Mouse (Mus musculus): ENCODE measurements around the gene Cemip2. TPM values are rescaled to one million over a fixed set of nuclear protein-coding genes. Genes with fewer than 3 reads are reported as not detected.

Cemip2 gene
- polyA plus RNA-seq, 1 experiment from 2014 or later: 14.1 TPM

DNA sequence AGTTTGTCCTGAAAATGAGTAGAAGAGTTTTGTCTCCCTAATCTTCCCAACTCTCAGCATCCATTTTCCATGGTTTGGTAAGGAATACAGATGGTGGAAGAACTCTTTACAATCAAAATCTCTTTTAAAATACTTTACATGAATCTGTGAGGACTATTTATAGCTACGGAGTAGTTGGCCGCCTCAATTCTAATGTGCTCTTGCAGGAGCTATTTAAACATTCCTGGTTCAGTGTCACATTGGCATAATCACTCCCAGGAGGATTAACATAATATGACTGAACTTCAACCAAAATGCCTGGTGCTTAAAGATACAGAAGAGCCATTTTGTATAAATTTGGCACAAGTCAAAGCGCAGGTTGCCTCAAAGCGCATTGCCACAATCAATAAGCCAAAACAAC lies 2.5 kb upstream of the Cemip2 start:
- 84% methylated on average over 4 of the region's 4 CpGs for WGBS
- Histone ChIP-seq H3K9me3 (replicated peaks; ENCODE audit: low read length) (no peaks in the 10 kb centered on the region), H3K9ac (ENCODE audit: low read depth, low read length) (no peak overlapping the region), H3K4me1 (replicated peaks; ENCODE audit: insufficient read depth, low read length) (peaks cover 22% of the 10 kb centered on the region), H3K27ac (no peak overlapping the region), H3K4me2 (ENCODE audit: low read length) (no peak overlapping the region), H3K27me3 (ENCODE audit: insufficient read depth, low read length) (no peaks in the 10 kb centered on the region), H3K36me3 (ENCODE audit: insufficient read depth, low read length) (no peaks in the 10 kb centered on the region), H3K4me3 (replicated peaks; ENCODE audit: low read depth, low read length) (no peak overlapping the region)
- DNase-seq (ENCODE audit: low spot score): no peak
- ATAC-seq (replicated peaks; ENCODE audit: low FRiP score, low read depth): no peak
- TF ChIP-seq CTCF (IDR thresholded peaks at IDR 0.05; ENCODE audit: low read depth): no peak

- H3K4me1 ChIP-seq (replicated peaks; ENCODE audit: insufficient read depth, low read length): peaks cover 29% of the 10 kb centered on the region
- no peak for TF ChIP-seq CTCF (IDR thresholded peaks at IDR 0.05; ENCODE audit: low read depth)
- no peaks in the 10 kb centered on the region for H3K27me3 ChIP-seq (ENCODE audit: insufficient read depth, low read length)
- no peaks in the 10 kb centered on the region for H3K9me3 ChIP-seq (replicated peaks; ENCODE audit: low read length)
- H3K4me2 ChIP-seq (ENCODE audit: low read length): no peak overlapping the region
- no peak overlapping the region for H3K27ac ChIP-seq
- ATAC-seq (replicated peaks; ENCODE audit: low FRiP score, low read depth) (no peak), DNase-seq (ENCODE audit: low spot score) (no peak)
- H3K9ac ChIP-seq (ENCODE audit: low read depth, low read length): no peak overlapping the region
- WGBS: 69% methylated on average over 3 of the region's 3 CpGs
- H3K36me3 ChIP-seq (ENCODE audit: insufficient read depth, low read length): no peaks in the 10 kb centered on the region
- H3K4me3 ChIP-seq (replicated peaks; ENCODE audit: low read depth, low read length): no peak overlapping the region
Measured at GRCm38 (mm10) chr19:21776671-21777070, 1.5 kb upstream of the Cemip2 start.

DNA sequence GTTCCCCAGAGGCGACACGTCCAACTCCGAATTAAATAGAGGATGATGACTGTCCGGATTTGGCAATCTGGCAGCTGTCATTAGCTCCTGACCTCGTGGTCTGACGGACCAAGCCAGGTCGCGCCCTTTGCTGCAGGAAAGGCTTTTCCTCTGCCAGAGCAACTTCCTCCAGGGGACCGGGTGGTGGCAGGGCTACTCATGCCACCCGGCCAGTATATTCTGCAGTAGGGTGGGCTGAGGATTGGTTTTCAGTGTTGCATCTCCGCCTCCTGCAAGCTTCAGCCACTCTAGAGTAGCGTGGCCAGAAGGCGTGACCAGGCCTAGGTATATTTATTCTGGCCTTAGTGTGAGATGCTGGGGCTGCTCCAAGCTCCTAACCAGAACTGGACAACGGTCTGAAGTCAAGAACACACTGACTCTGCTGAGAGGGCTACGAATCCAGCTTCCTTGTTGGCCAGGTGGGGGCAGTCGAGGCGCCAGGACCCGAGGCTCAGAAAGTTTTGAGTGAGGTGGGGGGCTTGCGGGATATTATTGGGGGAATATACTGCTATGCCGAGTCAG lies 891 bp upstream of the Cemip2 start:
- Histone ChIP-seq H3K4me2 (ENCODE audit: low read length) (peak overlapping the region; percentile 82), H3K27me3 (ENCODE audit: insufficient read depth, low read length) (no peaks in the 10 kb centered on the region), H3K9ac (ENCODE audit: low read depth, low read length) (no peak overlapping the region), H3K4me3 (replicated peaks; ENCODE audit: low read depth, low read length) (no peak overlapping the region), H3K36me3 (ENCODE audit: insufficient read depth, low read length) (no peaks in the 10 kb centered on the region), H3K27ac (no peak overlapping the region), H3K9me3 (replicated peaks; ENCODE audit: low read length) (no peaks in the 10 kb centered on the region), H3K4me1 (replicated peaks; ENCODE audit: insufficient read depth, low read length) (peaks cover 33% of the 10 kb centered on the region)
- peak; percentile 59 for TF ChIP-seq CTCF (IDR thresholded peaks at IDR 0.05; ENCODE audit: low read depth)
- WGBS: 20% methylated on average over 20 of the region's 20 CpGs
- DNase-seq (ENCODE audit: low spot score) (peak; percentile 53), ATAC-seq (replicated peaks; ENCODE audit: low FRiP score, low read depth) (peak; percentile 5; the same call in 1 of the 2 replicates)

GRCm38 (mm10) chr19:21779106-21779505 lies 964 bp downstream of the Cemip2 start:
- no peak for ATAC-seq (replicated peaks; ENCODE audit: low FRiP score, low read depth)

GRCm38 (mm10) chr19:21780663-21781062 lies 2.5 kb downstream of the Cemip2 start:
- peak overlapping the region; percentile 82 for H3K4me2 ChIP-seq (ENCODE audit: low read length)
- 50% methylated on average over 8 of the region's 8 CpGs for WGBS
- no peak for ATAC-seq (replicated peaks; ENCODE audit: low FRiP score, low read depth)
- peaks cover 43% of the 10 kb centered on the region for H3K4me1 ChIP-seq (replicated peaks; ENCODE audit: insufficient read depth, low read length)
- H3K4me3 ChIP-seq (replicated peaks; ENCODE audit: low read depth, low read length): 0 out of 2 replicates have a peak overlapping the region, but pooled peaks have one; percentile 89
- no peak overlapping the region for H3K9ac ChIP-seq (ENCODE audit: low read depth, low read length)
- no peaks in the 10 kb centered on the region for H3K27me3 ChIP-seq (ENCODE audit: insufficient read depth, low read length)
- no peak overlapping the region for H3K27ac ChIP-seq
- peak; percentile 30 for DNase-seq (ENCODE audit: low spot score)
- TF ChIP-seq CTCF (IDR thresholded peaks at IDR 0.05; ENCODE audit: low read depth): no peak
- H3K36me3 ChIP-seq (ENCODE audit: insufficient read depth, low read length): no peaks in the 10 kb centered on the region
- no peaks in the 10 kb centered on the region for H3K9me3 ChIP-seq (replicated peaks; ENCODE audit: low read length)

More at GRCm38 (mm10) chr19:21779106-21779505, 964 bp downstream of the Cemip2 start:
- WGBS: under 1% methylated on average over 11 of the region's 11 CpGs
- DNase-seq (ENCODE audit: low spot score): peak; percentile 63
- no peak for TF ChIP-seq CTCF (IDR thresholded peaks at IDR 0.05; ENCODE audit: low read depth)
- H3K4me1 ChIP-seq (replicated peaks; ENCODE audit: insufficient read depth, low read length): peaks cover 36% of the 10 kb centered on the region
- peak overlapping the region; percentile 97; the same call in 1 of the 2 replicates for H3K27ac ChIP-seq
- no peaks in the 10 kb centered on the region for H3K27me3 ChIP-seq (ENCODE audit: insufficient read depth, low read length)
- no peaks in the 10 kb centered on the region for H3K9me3 ChIP-seq (replicated peaks; ENCODE audit: low read length)
- H3K9ac ChIP-seq (ENCODE audit: low read depth, low read length): peak overlapping the region; percentile 87
- peak overlapping the region; percentile 82 for H3K4me2 ChIP-seq (ENCODE audit: low read length)
- no peaks in the 10 kb centered on the region for H3K36me3 ChIP-seq (ENCODE audit: insufficient read depth, low read length)
- H3K4me3 ChIP-seq (replicated peaks; ENCODE audit: low read depth, low read length): peak overlapping the region; percentile 89

DNA sequence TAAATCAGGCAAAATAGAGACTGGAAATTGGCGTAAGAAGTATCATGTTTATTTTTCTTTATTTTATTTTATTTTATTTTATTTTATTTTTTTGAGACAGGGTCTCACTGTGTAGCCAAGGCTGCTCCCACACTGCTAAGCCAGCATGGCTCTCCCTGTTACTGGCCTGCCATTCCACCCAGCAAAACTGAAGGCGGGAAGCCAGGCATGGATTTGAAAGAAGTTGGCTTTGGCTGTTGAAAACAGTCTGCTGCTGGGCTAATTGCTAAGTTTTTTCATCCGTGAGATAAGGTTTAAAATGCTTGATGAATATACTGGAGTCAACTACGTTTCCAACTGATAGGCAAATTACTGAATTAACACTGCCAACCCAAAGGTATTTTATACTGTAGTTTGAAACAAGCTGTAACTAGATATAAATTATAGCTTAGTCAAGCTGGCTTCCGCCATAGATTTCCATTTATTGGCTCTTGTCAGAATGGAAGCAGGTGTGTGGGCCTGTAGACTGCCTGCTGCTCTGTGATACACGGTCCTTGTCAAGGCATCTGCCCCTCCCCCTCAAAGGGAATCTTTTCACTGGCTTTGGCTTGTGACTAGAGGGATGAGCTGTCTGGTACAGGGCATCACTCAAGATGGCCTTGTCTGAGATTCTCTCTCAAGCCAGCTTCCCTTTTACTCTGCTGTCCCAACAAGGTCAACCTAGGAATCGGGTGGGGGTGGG lies 3.1 kb downstream of the Cemip2 start:
- H3K9ac ChIP-seq (ENCODE audit: low read depth, low read length): no peak overlapping the region
- H3K27me3 ChIP-seq (ENCODE audit: insufficient read depth, low read length): no peaks in the 10 kb centered on the region
- H3K4me3 ChIP-seq (replicated peaks; ENCODE audit: low read depth, low read length): 0 out of 2 replicates have a peak overlapping the region, but pooled peaks have one; percentile 89
- DNase-seq (ENCODE audit: low spot score) (peak; percentile 62), ATAC-seq (replicated peaks; ENCODE audit: low FRiP score, low read depth) (no peak)
- H3K36me3 ChIP-seq (ENCODE audit: insufficient read depth, low read length): no peaks in the 10 kb centered on the region
- H3K9me3 ChIP-seq (replicated peaks; ENCODE audit: low read length): no peaks in the 10 kb centered on the region
- H3K27ac ChIP-seq: peak overlapping the region; percentile 6; the same call in 1 of the 2 replicates
- no peak for TF ChIP-seq CTCF (IDR thresholded peaks at IDR 0.05; ENCODE audit: low read depth)
- H3K4me1 ChIP-seq (replicated peaks; ENCODE audit: insufficient read depth, low read length): peaks cover 43% of the 10 kb centered on the region
- WGBS: 41% methylated on average over 7 of the region's 7 CpGs
- H3K4me2 ChIP-seq (ENCODE audit: low read length): peak overlapping the region; percentile 82
